Mouse (Mus musculus): ENCODE data around the gene Olfr78. TPM values are rescaled to one million over a fixed set of nuclear protein-coding genes. Genes with fewer than 3 reads are reported as not detected.

The Olfr78 gene
- 1 to 10 TPM; 1.1 to 1.9 TPM for total RNA-seq (2021)
- long read RNA-seq, experiment 1, result 0 reads
- long read RNA-seq, experiment 2, full-length matches to known transcripts, result 1 of 3 reads
- long read RNA-seq, experiment 2, partial matches to known transcripts, result 2 of 3 reads
- long read RNA-seq, experiment 2, other reads (novel, unspliced or antisense), result 0 of 3 reads

DNA sequence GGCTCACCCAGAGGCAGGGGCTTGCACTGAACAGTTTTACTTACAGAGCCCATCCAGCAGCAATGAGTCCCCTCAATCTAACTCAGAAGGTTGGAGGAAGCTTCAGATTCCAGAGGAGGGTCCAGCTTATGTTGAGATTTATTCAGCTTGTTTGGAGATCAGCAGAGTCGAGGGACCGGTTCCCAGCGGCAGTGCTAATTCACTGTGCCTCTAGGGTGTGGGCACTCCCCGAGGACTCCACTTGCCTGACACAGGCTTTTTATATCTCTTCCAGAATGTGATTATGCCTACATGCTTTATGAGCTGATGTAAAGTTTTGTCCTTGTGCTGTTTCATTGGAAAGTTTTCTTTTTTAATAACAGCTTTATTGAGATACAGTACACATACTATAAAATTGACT is at the start of gene Olfr78, which contains the start of gene Olfr560:
TSS of gene Olfr78 (minus strand) at position 206 of the 400 bp plus-strand sequence.
TSS of gene Olfr560 (minus strand) at position 101 of the 400 bp plus-strand sequence.
- DNase-seq (ENCODE audit: low spot score in 2 of 2), result no peak

DNA sequence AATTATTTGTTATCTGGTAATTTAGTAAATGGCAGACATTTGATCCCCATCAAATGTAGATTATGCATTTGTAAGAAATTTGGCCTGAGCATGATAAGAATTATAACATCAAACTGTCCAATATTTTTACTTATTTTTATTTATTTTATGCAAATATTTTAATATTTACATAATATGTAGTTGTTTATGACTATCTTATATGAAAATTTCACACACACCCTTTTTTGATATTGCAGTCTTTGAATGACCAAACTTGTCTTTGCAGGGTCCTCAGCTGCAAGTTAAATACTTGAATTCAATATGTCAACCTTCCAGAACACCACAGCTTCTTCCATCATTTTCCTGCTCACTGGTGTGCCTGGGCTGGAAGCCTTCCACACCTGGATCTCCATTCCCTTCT is 43.9 kb upstream of the Olfr78 start, which contains the start of gene Olfr564:
TSS of gene Olfr564 (plus strand) at position 301 of the 400 bp plus-strand sequence.
- no peak for DNase-seq (ENCODE audit: low spot score in 2 of 2)

DNA sequence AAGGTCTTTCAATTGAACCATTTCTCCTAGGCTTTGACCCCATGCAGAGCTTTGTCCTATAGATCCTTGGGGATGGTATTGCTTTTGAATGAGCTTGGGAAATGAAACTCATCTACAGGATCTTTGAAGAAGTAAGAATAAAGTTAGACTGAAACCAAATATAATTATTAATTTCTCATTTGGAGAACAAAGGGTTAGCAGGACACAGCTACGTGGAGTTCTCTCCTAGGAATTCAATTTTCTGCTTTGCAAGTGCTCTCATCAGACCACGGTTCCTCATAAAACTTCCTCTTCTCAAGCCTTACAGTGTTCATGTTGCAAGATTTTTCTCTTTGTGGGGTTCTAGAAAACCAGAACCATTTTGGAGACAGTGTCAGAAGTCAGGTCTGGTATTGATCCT is 11.7 kb upstream of the Olfr78 start, which contains the start of gene Olfr561:
TSS of gene Olfr561 (plus strand) at position 301 of the 400 bp plus-strand sequence.
- no peak for DNase-seq (ENCODE audit: low spot score in 2 of 2)

DNA sequence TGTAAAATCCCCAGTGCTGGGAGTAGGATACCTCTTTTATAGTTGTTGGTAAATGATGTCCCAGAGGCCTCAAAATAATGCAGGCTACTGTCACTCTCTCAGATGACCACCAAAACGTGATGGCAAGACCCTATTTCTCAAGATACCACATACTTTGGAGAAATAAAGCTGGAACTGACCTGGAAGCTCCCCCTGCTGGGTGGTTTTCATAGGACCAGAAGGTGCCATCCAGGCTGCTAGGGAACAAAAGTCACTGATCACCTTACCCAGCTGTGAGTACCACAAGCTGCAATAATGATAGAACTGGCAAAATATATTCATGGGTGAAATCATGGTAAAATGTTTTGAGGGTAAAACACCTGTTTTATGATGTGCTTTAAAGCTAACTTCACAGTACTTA is 7.2 kb downstream of the Olfr78 start:
- DNase-seq (ENCODE audit: low spot score in 2 of 2), result no peak

DNA sequence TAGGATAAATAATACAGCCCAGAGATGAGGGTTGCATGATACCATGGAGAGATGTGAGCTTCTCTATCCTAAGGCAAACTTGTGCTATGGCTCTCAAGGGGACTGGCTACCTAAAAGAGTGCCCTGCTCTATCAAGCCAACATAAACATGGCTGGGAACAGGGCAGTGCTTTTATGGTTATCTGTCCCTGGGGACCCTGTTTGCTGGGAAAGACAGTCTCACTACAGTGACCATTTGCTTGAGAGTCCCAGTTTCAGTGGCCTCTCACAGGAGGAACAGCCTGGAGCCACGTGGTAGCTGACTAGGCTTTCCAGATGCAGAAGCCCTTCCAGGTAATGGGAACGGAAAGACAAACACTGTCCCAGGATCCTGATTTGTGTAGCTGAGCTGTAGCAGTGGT is 21.6 kb downstream of the Olfr78 start:
- no peak for DNase-seq (ENCODE audit: low spot score in 2 of 2)

DNA sequence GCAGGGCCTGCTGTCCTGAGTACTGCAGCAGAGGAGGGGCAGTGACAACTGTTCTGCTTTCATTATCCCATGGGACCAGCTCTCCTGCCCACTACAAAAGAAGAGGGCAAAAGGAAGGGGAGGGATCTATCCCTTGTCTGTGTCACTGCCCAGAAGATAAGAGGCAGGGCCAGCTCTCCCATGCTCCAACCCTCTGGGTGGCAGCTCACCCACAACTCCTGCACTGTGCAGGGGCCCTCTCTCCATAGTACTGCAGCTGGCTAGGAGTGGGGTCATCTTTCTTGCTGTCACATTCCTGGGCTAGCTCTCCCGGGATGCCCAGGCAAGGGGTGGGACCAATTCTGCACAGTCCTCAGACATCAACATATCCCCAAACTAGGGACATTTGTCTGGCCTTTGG is 25.5 kb downstream of the Olfr78 start:
- DNase-seq (ENCODE audit: low spot score in 2 of 2), result no peak

DNA sequence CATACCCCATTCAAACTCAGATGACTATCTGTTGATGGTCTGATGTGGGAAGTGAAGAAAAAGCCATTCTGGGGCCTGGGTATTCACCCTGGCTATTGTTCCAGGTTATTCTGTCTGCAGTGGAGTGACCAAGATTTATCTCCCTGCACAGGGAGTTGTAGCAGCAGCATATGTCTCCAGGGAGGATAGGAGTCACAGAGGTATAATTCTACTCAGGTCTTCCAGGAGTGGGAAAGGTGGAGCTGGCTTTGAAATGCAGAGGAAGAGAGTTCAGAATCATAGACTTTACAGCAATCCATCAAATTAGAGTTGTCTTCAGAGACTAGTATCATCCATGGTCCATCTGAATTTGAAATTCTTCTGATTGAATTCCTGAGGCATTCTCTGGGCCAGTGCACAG is 31.9 kb downstream of the Olfr78 start, which contains the start of gene Olfr559:
TSS of gene Olfr559 (minus strand) at position 101 of the 400 bp plus-strand sequence.
- no peak for DNase-seq (ENCODE audit: low spot score in 2 of 2)

DNA sequence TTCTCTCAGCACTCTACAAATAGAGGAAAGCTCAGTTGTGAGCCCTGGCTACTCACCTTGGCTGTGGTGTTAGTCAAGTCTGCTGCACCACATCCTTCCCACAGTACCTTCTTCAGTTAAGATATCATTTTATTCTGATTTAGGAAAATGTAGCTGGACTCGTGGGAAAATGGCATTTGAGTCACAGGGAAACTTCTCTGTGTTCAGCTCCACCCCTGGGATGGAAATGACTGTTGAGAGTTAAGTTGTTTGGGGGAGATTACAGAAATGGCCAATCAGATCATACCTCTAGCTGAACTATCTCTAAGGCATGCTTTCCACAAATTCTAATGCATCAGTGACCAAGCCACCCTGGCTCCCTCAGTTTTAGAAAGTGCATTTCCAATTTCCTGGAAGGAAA is 40.3 kb downstream of the Olfr78 start, which contains the start of gene Olfr33:
TSS of gene Olfr33 (minus strand) at position 101 of the 400 bp plus-strand sequence.
- no peak for DNase-seq (ENCODE audit: low spot score in 2 of 2)

DNA sequence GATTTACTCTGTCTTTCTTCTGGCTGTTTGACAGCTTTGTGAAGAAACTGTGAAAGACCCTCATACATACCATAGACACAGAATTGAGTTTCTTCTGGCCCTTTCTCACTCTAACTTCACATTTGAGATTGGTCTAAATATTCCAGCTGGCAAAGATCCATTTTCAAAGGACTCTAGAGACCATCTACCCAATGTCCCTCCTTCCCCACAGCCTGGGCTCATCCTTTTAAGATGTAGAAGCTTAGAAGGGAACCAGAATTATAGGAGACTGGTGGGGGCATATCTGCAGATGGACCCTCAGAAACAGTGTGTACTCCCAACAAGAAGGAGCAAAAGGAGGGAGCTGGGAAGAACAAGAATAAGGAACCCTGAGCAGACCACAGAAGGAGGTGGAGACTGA is 57.4 kb downstream of the Olfr78 start, which contains the start of gene Olfr558:
TSS of gene Olfr558 (plus strand) at position 301 of the 400 bp plus-strand sequence.
- no peak for DNase-seq (ENCODE audit: low spot score in 2 of 2)

DNA sequence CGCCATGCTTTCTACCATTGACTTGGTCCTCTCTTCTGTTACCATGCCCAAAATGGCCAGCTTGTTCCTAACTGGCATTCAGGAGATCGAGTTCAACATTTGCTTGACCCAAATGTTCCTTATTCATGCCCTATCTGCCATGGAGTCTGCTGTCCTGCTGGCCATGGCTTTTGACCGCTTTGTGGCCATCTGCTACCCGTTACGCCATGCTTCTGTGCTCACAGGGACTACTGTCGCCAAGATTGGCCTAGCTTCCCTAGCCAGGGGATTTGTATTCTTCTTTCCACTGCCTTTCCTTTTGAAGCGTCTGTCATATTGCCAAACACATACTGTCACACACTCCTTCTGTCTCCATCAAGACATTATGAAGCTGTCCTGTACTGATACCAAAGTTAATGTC is 60.8 kb downstream of the Olfr78 start:
- no peak for DNase-seq (ENCODE audit: low spot score in 2 of 2)

DNA sequence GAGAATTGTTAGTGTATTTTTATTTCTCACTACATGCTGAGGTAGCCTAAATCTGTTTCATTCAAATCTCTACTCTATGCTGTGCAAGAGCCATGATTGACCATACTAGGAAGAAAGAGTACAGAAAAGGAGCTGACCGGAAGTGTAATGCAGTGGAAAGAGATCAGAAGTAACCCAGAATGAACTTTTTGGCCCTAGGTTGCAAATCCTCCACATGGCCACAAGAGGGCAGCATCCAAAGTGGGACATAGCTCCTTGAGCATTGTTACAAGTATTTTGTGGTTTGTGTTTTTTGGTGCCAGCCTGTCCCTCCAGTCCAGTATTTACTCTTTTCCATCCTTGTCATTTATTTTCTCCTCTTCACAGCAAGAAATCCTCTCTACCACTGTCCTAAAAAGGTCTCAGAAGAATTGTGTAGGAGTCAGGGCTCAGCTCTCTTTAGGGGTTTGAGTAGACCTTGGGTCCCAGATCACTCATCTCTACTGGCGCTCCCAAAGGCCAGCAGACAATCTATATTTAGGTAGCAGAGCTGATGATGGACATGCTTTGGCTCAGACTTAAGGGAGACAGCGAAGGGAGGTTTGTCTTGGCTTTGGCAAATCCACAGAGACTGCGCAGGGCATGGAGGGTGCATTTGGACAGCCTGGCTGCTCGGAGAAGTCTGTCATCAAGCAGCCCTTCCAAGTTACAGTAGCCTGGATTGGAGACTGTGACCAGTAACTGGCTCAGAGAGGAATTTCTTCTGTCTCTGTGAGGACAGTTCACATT is 63.7 kb downstream of the Olfr78 start, which contains the start of gene Olfr557:
TSS of gene Olfr557 (plus strand) at position 553 of the 768 bp plus-strand sequence.
- DNase-seq (ENCODE audit: low spot score in 2 of 2), result no peak

Other genes with a start within 250 kb of the Olfr78 start
- not detected for gene Olfr547, start 224.7 kb downstream of the Olfr78 start, total RNA-seq (2021)
- not detected for gene Olfr548-ps1, start 218.6 kb downstream of the Olfr78 start, total RNA-seq (2021)
- gene Olfr549, start 209.6 kb downstream of the Olfr78 start, total RNA-seq (2021), result not detected
- 10 to 100 TPM; 21.2 to 21.9 TPM for gene Trim21, start 194.0 kb downstream of the Olfr78 start, total RNA-seq (2021)
- not detected for gene Olfr550, start 188.0 kb downstream of the Olfr78 start, total RNA-seq (2021)
- gene Olfr551, start 167.6 kb downstream of the Olfr78 start, total RNA-seq (2021), result not detected
- gene Olfr552, start 161.7 kb downstream of the Olfr78 start, total RNA-seq (2021), result under 1 TPM in 1 of 2 experiments, not detected in 1; 0.08 TPM
- gene Olfr553, start 141.3 kb downstream of the Olfr78 start, total RNA-seq (2021), result not detected
- gene Olfr554, start 121.0 kb downstream of the Olfr78 start, total RNA-seq (2021), result not detected
- gene Olfr555, start 100.6 kb downstream of the Olfr78 start, total RNA-seq (2021), result not detected
- not detected for gene Olfr556, start 94.6 kb downstream of the Olfr78 start, total RNA-seq (2021)
- gene Trim68, start 72.1 kb downstream of the Olfr78 start, total RNA-seq (2021), result 10 to 100 TPM; 16.0 to 20.2 TPM
- gene Olfr557, start 63.6 kb downstream of the Olfr78 start, total RNA-seq (2021), result not detected
- under 1 TPM; 0.54 to 0.62 TPM for gene Olfr558, start 57.3 kb downstream of the Olfr78 start, total RNA-seq (2021)
- not detected for gene Olfr33, start 40.4 kb downstream of the Olfr78 start, total RNA-seq (2021)
- gene Olfr559, start 32.0 kb downstream of the Olfr78 start, total RNA-seq (2021), result not detected
- not detected for gene Olfr560, start 105 bp downstream of the Olfr78 start, total RNA-seq (2021)
- not detected for gene Olfr561, start 11.8 kb upstream of the Olfr78 start, total RNA-seq (2021)
- gene Olfr564, start 44.0 kb upstream of the Olfr78 start, total RNA-seq (2021), result not detected
- not detected for gene Olfr566, start 99.3 kb upstream of the Olfr78 start, total RNA-seq (2021)
- not detected for gene Olfr568, start 117.7 kb upstream of the Olfr78 start, total RNA-seq (2021)
- not detected for gene Olfr569, start 131.4 kb upstream of the Olfr78 start, total RNA-seq (2021)
- not detected for gene Olfr570, start 135.1 kb upstream of the Olfr78 start, total RNA-seq (2021)
- not detected for gene Olfr571, start 158.1 kb upstream of the Olfr78 start, total RNA-seq (2021)
- gene Olfr572, start 164.9 kb upstream of the Olfr78 start, total RNA-seq (2021), result not detected
- gene Olfr573-ps1, start 183.1 kb upstream of the Olfr78 start, total RNA-seq (2021), result not detected
- gene Olfr574, start 189.0 kb upstream of the Olfr78 start, total RNA-seq (2021), result not detected
- not detected for gene Olfr575, start 199.3 kb upstream of the Olfr78 start, total RNA-seq (2021)
- gene Olfr576, start 203.2 kb upstream of the Olfr78 start, total RNA-seq (2021), result not detected
- not detected for gene Olfr577, start 216.5 kb upstream of the Olfr78 start, total RNA-seq (2021)
- not detected for gene Olfr578, start 229.9 kb upstream of the Olfr78 start, total RNA-seq (2021)

Measured in adrenal gland, postnatal 4 days (tissue).